Mouse (Mus musculus) hindbrain, embryonic 15.5 days (tissue): ENCODE measurements around the gene Spon1. TPM values are rescaled to one million over a fixed set of nuclear protein-coding genes. Genes with fewer than 3 reads are reported as not detected.

Experiments used
- ATAC-seq: fragments of 200-750 bp; cut with Nextera tagmentation; 2 replicates; pipeline ENCODE4 v1.8.0; 2017; ENCODE audit warnings: low read depth, moderate number of reproducible peaks, moderate TSS enrichment; ENCODE audit not compliant: low FRiP score
- H3K27ac ChIP-seq: fragments of 300-500 bp; sonication (generic); replicated peaks from 2 replicates; pipeline ENCODE4 v1.5.1; 2015; ENCODE audit warnings: mild to moderate bottlenecking, inconsistent platforms
- H3K27me3 ChIP-seq: fragments of 300-500 bp; sonication (generic); 2 replicates; pipeline ENCODE4 v1.6.1; 2015; ENCODE audit warnings: control low read depth, inconsistent platforms
- H3K36me3 ChIP-seq: fragments of 300-500 bp; sonication (generic); 2 replicates; pipeline ENCODE4 v1.6.1; 2015; ENCODE audit warnings: control low read depth, inconsistent platforms
- H3K4me1 ChIP-seq: fragments of 300-500 bp; sonication (generic); replicated peaks from 2 replicates; pipeline ENCODE4 v1.6.1; 2015; ENCODE audit warnings: control low read depth, inconsistent platforms
- H3K4me2 ChIP-seq: fragments of 300-500 bp; sonication (generic); 2 replicates; pipeline ENCODE4 v1.6.1; 2015; ENCODE audit warnings: moderate library complexity, mild to moderate bottlenecking, inconsistent platforms
- H3K4me3 ChIP-seq: fragments of 300-500 bp; sonication (generic); 2 replicates; pipeline ENCODE4 v1.5.1; 2015; ENCODE audit warnings: mild to moderate bottlenecking, inconsistent platforms
- H3K9ac ChIP-seq: fragments of 300-500 bp; sonication (generic); 2 replicates; pipeline ENCODE4 v1.6.1; 2015; ENCODE audit warnings: inconsistent platforms
- H3K9me3 ChIP-seq: fragments of 300-500 bp; sonication (generic); 2 replicates; pipeline ENCODE4 v1.6.1; 2016; ENCODE audit warnings: control low read depth, inconsistent platforms
- WGBS: fragments of 180-500 bp; shearing (Covaris S2); methylation state at CpG from one replicate; pipeline ENCODE4 v1.1.7; 2015; 5-methylcytosine and 5-hydroxymethylcytosine counted together
- polyA plus RNA-seq: library from polyadenylated mRNA; unstranded; fragments of >200 nt; fragmentation: Nextera tagmentation; extraction: Ambion mirVana; gene quantifications from 2 replicates; pipeline ENCODE4 v1.2.1, GENCODE M21; 2015

Spon1 gene
- polyA plus RNA-seq, 1 experiment from 2014 or later: 73.6 TPM

DNA sequence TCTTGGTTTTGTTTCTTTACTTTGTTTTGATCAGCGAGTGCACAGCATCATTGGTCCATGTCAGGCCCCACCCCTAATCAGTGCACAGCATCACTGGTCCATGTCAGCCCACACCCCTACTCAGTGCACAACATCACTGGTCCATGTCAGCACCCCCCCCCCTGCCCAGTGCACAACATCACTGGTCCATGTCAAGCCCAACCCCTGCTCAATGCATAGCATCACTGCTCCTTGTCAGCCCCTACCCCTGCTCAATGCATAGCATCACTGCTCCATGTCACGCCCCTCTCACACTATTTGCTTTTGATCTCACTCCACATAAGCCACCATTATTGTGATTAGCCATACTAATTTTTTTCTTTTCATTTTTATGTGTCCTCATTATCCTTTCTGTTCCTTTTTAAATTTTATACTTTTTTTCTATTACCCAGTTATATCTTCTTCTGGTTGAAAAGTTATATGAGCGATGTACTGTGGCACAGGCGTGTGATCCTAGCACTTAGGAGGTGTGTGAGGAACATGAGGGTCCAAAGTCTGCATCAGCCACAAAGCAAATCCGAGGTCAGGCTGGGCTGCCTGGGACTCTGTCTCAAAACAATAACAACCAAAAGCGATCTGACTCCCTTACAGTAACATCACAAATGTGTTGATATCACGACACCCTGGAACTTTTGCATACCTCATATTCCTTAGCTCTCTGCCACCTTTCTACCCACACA is 128.3 kb downstream of the Spon1 start:
- Histone ChIP-seq H3K9ac (no peak overlapping the region), H3K27ac (no peak overlapping the region), H3K36me3 (no peaks in the 10 kb centered on the region), H3K9me3 (no peaks in the 10 kb centered on the region), H3K27me3 (no peaks in the 10 kb centered on the region), H3K4me2 (no peak overlapping the region), H3K4me3 (no peak overlapping the region), H3K4me1 (no peaks in the 10 kb centered on the region)
- WGBS: 91% methylated on average over 7 of the region's 7 CpGs
- no peak; the same call in 1 of the 2 replicates for ATAC-seq

DNA sequence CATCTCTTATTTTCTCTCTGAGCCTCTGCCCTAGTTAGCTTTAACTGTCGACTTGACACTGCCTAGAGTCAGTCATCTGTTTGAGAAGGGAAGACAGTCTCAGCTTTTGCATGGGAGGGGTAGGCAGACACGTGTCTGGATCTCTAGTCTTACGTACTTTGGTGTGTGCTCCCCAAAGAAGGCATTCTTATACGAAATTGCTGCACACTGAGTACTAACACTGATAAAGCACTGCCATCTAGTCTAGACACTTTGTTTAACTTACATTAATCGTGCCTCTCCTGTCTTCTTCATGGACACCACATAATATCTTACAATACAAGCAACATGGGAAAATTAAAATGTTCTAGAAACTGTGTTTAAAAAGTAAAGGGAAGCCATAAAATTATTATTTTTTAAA is 129.5 kb downstream of the Spon1 start:
- H3K4me1 ChIP-seq: no peaks in the 10 kb centered on the region
- H3K9me3 ChIP-seq: no peaks in the 10 kb centered on the region
- no peak overlapping the region for H3K9ac ChIP-seq
- no peak overlapping the region for H3K27ac ChIP-seq
- H3K4me3 ChIP-seq: no peak overlapping the region
- no peak overlapping the region for H3K4me2 ChIP-seq
- no peaks in the 10 kb centered on the region for H3K27me3 ChIP-seq
- whole genome bisulfite sequencing: 81% methylated on average over 5 of the region's 5 CpGs
- ATAC-seq: no peak
- no peaks in the 10 kb centered on the region for H3K36me3 ChIP-seq

DNA sequence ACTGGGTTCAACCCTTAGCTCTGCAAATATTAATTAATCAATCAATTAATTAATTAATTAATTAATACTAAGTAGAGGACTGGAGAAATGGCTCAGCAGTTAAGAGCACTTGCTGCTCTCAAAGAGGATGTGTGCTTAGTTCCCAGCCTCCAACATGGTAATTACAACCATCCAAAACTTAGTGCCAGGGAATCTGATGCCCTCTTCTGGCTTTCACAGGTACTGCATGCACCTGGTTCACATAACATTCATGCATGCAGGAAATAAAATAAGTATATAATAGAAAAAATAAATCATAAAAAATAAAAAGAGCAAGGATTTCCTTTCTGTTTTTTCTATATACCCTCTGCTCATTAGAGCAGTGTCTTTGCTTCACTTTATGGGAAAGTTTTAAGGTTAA is 132.6 kb downstream of the Spon1 start:
- no peak for ATAC-seq
- H3K9me3 ChIP-seq: no peaks in the 10 kb centered on the region
- no peak overlapping the region for H3K27ac ChIP-seq
- H3K9ac ChIP-seq: no peak overlapping the region
- H3K4me3 ChIP-seq: no peak overlapping the region
- no peak overlapping the region for H3K4me2 ChIP-seq
- no peaks in the 10 kb centered on the region for H3K27me3 ChIP-seq
- peaks cover 10% of the 10 kb centered on the region for H3K4me1 ChIP-seq
- H3K36me3 ChIP-seq: no peaks in the 10 kb centered on the region

DNA sequence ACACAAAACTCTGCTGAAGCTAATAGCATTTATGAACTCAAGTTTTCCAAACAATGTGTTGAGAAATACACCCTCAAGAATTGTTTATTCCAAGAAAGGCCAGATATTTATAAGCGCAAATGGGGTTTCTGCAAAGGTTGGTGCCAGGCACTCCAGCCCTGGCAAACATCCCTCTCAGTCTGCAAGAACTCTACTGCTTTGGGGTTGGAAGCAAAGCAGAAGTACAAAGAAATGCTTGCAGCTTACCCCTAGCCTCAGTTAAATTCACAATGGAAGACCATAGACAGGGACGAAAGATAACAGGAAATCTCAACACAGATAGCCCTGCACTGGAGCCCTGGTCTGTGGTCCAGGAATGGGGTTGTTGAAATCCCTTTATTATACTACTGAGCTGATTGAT is 135.7 kb downstream of the Spon1 start:
- Histone ChIP-seq H3K4me2 (no peak overlapping the region), H3K36me3 (no peaks in the 10 kb centered on the region), H3K4me3 (no peak overlapping the region), H3K27ac (peak overlapping the region; percentile 5; the same call in 1 of the 2 replicates), H3K9me3 (no peaks in the 10 kb centered on the region), H3K27me3 (no peaks in the 10 kb centered on the region), H3K4me1 (peaks cover 10% of the 10 kb centered on the region), H3K9ac (no peak overlapping the region)
- ATAC-seq: no peak
- WGBS: 75% methylated on average over 2 of the region's 2 CpGs

DNA sequence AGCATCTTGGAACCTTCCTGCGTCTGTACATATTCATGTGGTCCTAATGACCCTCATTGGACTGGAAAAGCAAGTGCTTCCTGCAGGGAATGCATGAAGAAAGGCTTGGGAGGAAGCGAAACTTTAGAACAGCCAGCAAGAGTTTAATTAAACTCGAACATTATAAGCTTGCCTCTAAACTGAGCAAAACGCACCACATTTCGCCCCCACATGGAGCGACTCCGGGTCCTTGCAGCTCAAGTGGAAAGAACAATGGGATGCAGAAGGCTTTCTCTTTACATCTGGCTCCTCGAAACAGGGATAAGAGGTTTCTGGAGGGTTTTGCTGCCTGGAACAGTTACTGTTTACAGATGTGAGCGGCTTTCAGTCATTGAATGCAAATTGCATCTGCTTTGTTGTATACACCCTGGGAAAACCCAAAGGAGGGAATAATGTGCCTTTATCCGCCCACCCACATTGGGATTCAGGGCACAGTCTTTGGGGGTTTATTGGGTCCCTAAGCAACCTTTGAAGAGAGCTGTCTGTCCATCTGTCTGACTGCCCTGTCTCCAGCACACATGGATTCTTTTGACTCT is 136.2 kb downstream of the Spon1 start:
- Histone ChIP-seq H3K27ac (peak overlapping the region; percentile 5), H3K4me2 (0 out of 2 replicates have a peak overlapping the region, but pooled peaks have one; percentile 3), H3K36me3 (no peaks in the 10 kb centered on the region), H3K9ac (no peak overlapping the region), H3K9me3 (peaks cover 3% of the 10 kb centered on the region; the same call in 1 of the 2 replicates), H3K4me3 (no peak overlapping the region), H3K27me3 (no peaks in the 10 kb centered on the region), H3K4me1 (peaks cover 10% of the 10 kb centered on the region)
- ATAC-seq: peak; percentile 42; the same call in 1 of the 2 replicates
- WGBS: 22% methylated on average over 10 of the region's 10 CpGs

DNA sequence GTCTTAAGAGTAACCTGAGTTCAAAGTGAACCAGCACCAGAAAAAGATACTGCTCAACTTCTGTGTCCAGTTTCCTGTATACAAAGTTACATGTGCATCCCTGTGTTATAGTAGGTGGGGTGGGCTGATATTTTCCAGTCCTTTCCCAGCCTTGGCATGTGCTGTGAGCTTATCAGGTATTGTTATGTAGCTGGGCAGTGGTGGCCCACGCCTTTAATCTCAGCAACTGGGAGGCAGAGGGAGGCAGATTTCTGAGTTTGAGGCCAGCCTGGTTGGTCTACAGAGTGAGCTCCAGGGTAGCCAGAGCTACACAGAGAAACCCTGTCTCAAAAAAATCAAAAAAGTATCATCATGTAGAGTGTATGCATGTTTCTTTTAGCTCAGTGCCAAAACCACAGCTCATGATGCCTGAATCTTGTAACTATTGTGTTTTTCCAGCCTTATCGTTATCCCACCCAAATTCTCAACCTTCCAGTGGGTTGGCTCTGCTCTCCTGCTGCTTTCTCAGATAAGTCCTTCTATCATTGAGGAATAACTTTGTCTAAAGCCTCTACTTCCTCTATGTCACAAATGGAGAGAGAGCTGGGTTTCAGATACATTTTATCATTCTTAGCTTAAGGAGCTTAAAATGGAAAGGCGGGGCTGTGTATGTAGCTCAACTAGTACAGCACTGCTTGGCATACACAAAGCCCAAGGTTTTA is 137.5 kb downstream of the Spon1 start:
- H3K27ac ChIP-seq: no peak overlapping the region
- no peak overlapping the region for H3K4me2 ChIP-seq
- peaks cover 3% of the 10 kb centered on the region; the same call in 1 of the 2 replicates for H3K9me3 ChIP-seq
- no peak overlapping the region for H3K4me3 ChIP-seq
- H3K9ac ChIP-seq: no peak overlapping the region
- H3K4me1 ChIP-seq: peaks cover 10% of the 10 kb centered on the region
- 89% methylated on average over 3 of the region's 3 CpGs for WGBS
- H3K36me3 ChIP-seq: no peaks in the 10 kb centered on the region
- no peak for ATAC-seq
- no peaks in the 10 kb centered on the region for H3K27me3 ChIP-seq

DNA sequence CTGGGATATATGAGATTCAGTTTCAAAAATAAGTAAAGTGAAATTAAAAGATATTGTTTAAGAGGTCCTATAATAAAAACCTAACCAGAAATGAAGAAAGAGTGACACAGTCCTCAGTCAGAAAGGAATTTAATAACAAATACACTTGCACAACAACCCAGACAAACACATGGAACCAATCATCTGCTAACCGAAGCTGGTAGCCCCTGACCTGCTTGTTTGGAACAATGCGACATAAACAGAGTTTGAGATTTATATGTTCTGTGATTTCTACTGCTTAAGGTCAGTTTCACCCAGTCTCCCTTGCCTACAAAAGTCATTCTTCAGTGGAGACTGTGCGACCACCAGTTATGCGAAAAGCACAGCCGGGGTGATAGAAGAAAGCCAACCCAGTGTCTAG is 138.1 kb downstream of the Spon1 start:
- Histone ChIP-seq H3K9me3 (peaks cover 3% of the 10 kb centered on the region; the same call in 1 of the 2 replicates), H3K9ac (no peak overlapping the region)
- WGBS: 82% methylated on average over 5 of the region's 5 CpGs

DNA sequence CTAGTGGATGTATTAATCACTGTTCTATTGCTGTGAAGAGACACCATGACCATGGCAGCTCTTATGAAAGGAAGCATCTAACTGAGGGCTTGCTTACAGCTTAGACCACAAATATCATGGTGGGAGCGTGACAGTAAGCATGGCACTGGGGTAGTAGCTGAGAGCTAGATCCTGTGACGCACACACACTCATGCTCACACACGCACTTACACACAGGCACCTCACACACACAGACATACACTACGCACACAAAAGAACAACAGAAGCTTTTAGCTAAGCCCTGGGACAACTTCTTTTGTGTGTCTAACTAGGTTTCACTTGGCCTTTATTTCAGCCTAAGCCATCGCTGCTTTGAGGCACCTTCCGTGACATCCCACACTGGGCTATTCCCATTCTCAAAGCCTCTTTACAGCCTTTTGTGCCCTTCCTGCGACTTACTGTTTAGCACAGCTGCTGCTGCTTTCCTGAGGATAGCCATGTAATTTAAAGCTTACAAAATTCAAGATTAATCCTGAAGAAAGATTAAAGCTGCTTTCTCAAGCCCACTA is 138.6 kb downstream of the Spon1 start:
- peaks cover 16% of the 10 kb centered on the region for H3K4me1 ChIP-seq
- H3K9ac ChIP-seq: no peak overlapping the region
- no peak for ATAC-seq
- WGBS: 57% methylated on average over 7 of the region's 7 CpGs
- no peaks in the 10 kb centered on the region for H3K27me3 ChIP-seq
- no peak overlapping the region for H3K4me2 ChIP-seq
- H3K4me3 ChIP-seq: no peak overlapping the region
- peaks cover 3% of the 10 kb centered on the region; the same call in 1 of the 2 replicates for H3K9me3 ChIP-seq
- no peak overlapping the region for H3K27ac ChIP-seq
- H3K36me3 ChIP-seq: no peaks in the 10 kb centered on the region

More for the DNA sequence above, 138.1 kb downstream of the Spon1 start:
- Histone ChIP-seq H3K27ac (no peak overlapping the region), H3K27me3 (no peaks in the 10 kb centered on the region), H3K4me2 (no peak overlapping the region), H3K4me1 (peaks cover 14% of the 10 kb centered on the region), H3K4me3 (no peak overlapping the region), H3K36me3 (no peaks in the 10 kb centered on the region)
- ATAC-seq: no peak

DNA sequence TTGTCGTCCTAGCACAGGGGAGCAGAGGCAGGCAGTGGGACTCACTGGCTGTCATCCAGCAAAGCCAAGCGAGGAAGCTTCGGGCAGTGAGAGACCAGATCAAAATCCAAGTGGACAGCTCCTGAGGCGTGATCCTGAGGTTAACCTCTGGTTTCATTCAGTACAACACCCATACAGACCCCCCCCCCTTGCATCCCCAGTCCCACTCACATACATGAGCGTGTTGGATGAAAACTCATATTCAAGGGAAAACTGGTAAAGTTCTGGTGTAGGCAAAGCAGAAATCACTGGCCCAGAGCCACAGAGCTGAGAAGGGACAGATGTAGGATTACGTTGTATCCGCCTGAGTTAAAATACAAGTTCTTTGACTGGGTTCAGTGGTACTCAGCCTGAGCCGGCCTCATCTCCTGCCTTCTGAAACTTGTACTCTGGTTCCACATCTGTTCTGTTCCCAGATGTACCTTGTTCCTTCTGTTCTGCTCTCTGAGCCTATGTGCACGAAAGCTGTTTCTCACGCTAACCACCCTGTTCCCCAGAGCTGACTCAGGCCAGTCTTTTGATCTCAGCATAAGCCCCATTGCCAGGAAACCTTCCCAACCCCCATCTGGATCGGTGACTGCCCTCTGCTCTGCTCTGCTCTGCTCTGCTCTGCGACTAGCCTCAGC is 143.5 kb downstream of the Spon1 start:
- no peaks in the 10 kb centered on the region for H3K36me3 ChIP-seq
- ATAC-seq: no peak
- 0 out of 2 replicates have a peak, but pooled peaks cover 10% of the 10 kb centered on the region for H3K4me1 ChIP-seq
- H3K9me3 ChIP-seq: peaks cover 3% of the 10 kb centered on the region; the same call in 1 of the 2 replicates
- 38% methylated on average over 12 of the region's 12 CpGs for WGBS
- no peak overlapping the region for H3K4me3 ChIP-seq
- no peak overlapping the region for H3K9ac ChIP-seq
- no peaks in the 10 kb centered on the region for H3K27me3 ChIP-seq
- H3K4me2 ChIP-seq: no peak overlapping the region
- H3K27ac ChIP-seq: no peak overlapping the region

DNA sequence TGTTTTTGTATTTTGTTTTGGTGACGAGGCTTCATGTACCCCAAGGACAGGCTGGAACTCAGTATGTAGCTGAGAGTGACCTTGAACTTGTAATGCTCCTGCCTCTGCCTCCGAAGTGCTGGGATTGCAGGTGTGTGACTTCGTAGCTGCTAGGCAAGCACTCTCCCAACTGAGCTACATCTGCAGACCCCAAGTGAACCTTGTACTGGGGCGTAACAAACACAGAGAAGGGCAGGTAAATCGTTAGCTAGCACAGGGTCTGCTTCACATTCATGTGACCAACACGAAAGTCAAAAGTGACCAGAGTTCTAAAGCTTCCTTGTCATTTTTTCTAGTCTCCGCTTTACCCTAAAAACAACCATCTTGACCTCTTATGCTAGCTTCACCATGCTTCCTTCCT is 145.1 kb downstream of the Spon1 start:
- no peak overlapping the region for H3K4me3 ChIP-seq
- H3K9ac ChIP-seq: no peak overlapping the region
- no peak overlapping the region for H3K27ac ChIP-seq
- no peak overlapping the region for H3K4me2 ChIP-seq
- H3K9me3 ChIP-seq: peaks cover 3% of the 10 kb centered on the region; the same call in 1 of the 2 replicates
- WGBS: 91% methylated on average over 7 of the region's 7 CpGs
- ATAC-seq: no peak
- 0 out of 2 replicates have a peak, but pooled peaks cover 10% of the 10 kb centered on the region for H3K4me1 ChIP-seq
- no peaks in the 10 kb centered on the region for H3K36me3 ChIP-seq
- no peaks in the 10 kb centered on the region for H3K27me3 ChIP-seq

DNA sequence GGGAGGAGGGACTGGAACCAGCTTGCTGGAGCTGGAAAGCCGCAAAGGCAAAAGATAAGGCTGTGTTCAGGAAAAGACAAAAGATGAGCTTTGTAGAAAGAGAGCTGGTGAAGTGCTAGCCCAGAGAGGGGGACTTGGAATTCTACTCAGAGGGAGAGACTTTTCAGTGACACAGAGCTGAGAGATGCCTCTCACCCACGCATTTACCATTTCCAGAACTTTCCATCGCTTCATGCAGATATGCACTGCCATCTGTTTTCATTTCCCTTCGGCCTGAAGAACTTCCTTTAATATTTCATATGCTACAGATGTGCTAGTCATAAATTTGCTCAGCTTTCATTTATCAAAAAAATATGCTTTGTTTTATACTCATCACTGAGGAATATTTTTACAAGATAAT is 150.1 kb downstream of the Spon1 start:
- H3K4me2 ChIP-seq: no peak overlapping the region
- H3K9me3 ChIP-seq: no peaks in the 10 kb centered on the region
- no peak overlapping the region for H3K27ac ChIP-seq
- WGBS: 76% methylated on average over 4 of the region's 4 CpGs
- H3K4me3 ChIP-seq: no peak overlapping the region
- no peaks in the 10 kb centered on the region for H3K4me1 ChIP-seq
- H3K27me3 ChIP-seq: no peaks in the 10 kb centered on the region
- H3K9ac ChIP-seq: no peak overlapping the region
- H3K36me3 ChIP-seq: no peaks in the 10 kb centered on the region
- ATAC-seq: no peak
